Mouse (Mus musculus): ENCODE results near the gene Begain. TPM values are rescaled to one million over a fixed set of nuclear protein-coding genes. Genes with fewer than 3 reads are reported as not detected.

Begain gene
- total RNA-seq, 1 experiment = 1.3 TPM

- Histone ChIP-seq H3K9me3 (ENCODE audit: control insufficient read depth, insufficient read depth, low read depth, low read length) (no peaks in the 10 kb centered on the region), H3K27ac (ENCODE audit: insufficient read depth, low read depth, low read length, poor library complexity, severe bottlenecking) (no peak overlapping the region), H3K9ac (ENCODE audit: insufficient read depth, low read depth, low read length, poor library complexity, severe bottlenecking) (no peak overlapping the region), H3K4me3 (ENCODE audit: insufficient read depth in 1 of 2, low read depth in 1 of 2, low read length in 2 of 2, poor library complexity in 1 of 2, severe bottlenecking in 1 of 2) (peak overlapping the region in 1 of 2 experiments; percentile 17; a peak in 1 of 4 replicates), H3K36me3 (ENCODE audit: control insufficient read depth, insufficient read depth, low read length, poor library complexity, severe bottlenecking) (no peaks in the 10 kb centered on the region), H3K4me1 (ENCODE audit: control insufficient read depth in 2 of 2, insufficient read depth in 2 of 2, low read length in 2 of 2, poor library complexity in 1 of 2) (peaks cover 0 to 4% of the 10 kb centered on the region in 2 experiments; a peak in 2 of 4 replicates)
- TF ChIP-seq ZNF384 (IDR thresholded peaks at IDR 0.05; ENCODE audit: low read depth, low read length) = no peak
- no peak for TF ChIP-seq MAFK (IDR thresholded peaks at IDR 0.05; ENCODE audit: insufficient read depth, low read depth, low read length)
- no peak for TF ChIP-seq HCFC1 (IDR thresholded peaks at IDR 0.05; ENCODE audit: borderline replicate concordance, insufficient read depth, low read length)
- TF ChIP-seq CHD2 (IDR thresholded peaks at IDR 0.05; ENCODE audit: low read depth, low read length) = no peak
- no peak for TF ChIP-seq ZC3H11A (IDR thresholded peaks at IDR 0.05; ENCODE audit: borderline replicate concordance, low read depth, low read length)
- in situ Hi-C loops (cut with MboI; ENCODE audit: low sequenced_read_pairs in 2 of 2, unreplicated experiment in 2 of 2) = no loop called here
- no peak for DNase-seq (ENCODE audit: low read depth, low spot score)
Measured at GRCm38 (mm10) chr12:109090041-109090440, 22.0 kb upstream of the Begain start.

DNA sequence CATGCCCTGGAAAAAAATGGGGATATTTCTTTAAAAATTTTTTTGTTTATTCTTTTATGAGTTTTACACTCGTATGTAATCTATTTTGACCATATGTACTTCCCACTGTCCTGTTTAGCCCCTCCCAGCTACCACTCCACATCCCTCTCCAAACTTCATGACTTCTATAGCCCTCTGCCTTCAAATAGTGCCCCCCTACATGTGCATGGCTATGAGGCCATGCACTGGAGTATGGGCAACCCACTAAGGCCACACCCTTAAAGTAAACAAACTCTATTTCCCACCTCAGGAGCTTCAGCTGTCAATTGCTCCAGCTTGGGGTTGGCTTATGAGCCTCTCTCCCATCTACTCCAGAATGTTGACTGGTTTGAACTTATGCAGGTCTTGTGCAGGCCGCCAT is 18.1 kb upstream of the Begain start:
- H3K9ac ChIP-seq (ENCODE audit: insufficient read depth, low read depth, low read length, poor library complexity, severe bottlenecking) = no peak overlapping the region
- in situ Hi-C loops (cut with MboI; ENCODE audit: low sequenced_read_pairs in 2 of 2, unreplicated experiment in 2 of 2) = no loop called here
- no peak for TF ChIP-seq ZC3H11A (IDR thresholded peaks at IDR 0.05; ENCODE audit: borderline replicate concordance, low read depth, low read length)
- H3K36me3 ChIP-seq (ENCODE audit: control insufficient read depth, insufficient read depth, low read length, poor library complexity, severe bottlenecking) = no peaks in the 10 kb centered on the region
- H3K4me1 ChIP-seq (ENCODE audit: control insufficient read depth in 2 of 2, insufficient read depth in 2 of 2, low read length in 2 of 2, poor library complexity in 1 of 2) = peaks cover 0 to 4% of the 10 kb centered on the region in 2 experiments; a peak in 2 of 4 replicates
- H3K4me3 ChIP-seq (ENCODE audit: insufficient read depth in 1 of 2, low read depth in 1 of 2, low read length in 2 of 2, poor library complexity in 1 of 2, severe bottlenecking in 1 of 2) = no peak overlapping the region
- H3K27ac ChIP-seq (ENCODE audit: insufficient read depth, low read depth, low read length, poor library complexity, severe bottlenecking) = no peak overlapping the region
- DNase-seq (ENCODE audit: low read depth, low spot score) = no peak
- no peaks in the 10 kb centered on the region for H3K9me3 ChIP-seq (ENCODE audit: control insufficient read depth, insufficient read depth, low read depth, low read length)

- no peak overlapping the region for H3K4me3 ChIP-seq (ENCODE audit: insufficient read depth in 1 of 2, low read depth in 1 of 2, low read length in 2 of 2, poor library complexity in 1 of 2, severe bottlenecking in 1 of 2)
- H3K4me1 ChIP-seq (ENCODE audit: control insufficient read depth in 2 of 2, insufficient read depth in 2 of 2, low read length in 2 of 2, poor library complexity in 1 of 2) = peaks cover 0 to 4% of the 10 kb centered on the region in 2 experiments; a peak in 2 of 4 replicates
- no peak for DNase-seq (ENCODE audit: low read depth, low spot score)
- TF ChIP-seq ZC3H11A (IDR thresholded peaks at IDR 0.05; ENCODE audit: borderline replicate concordance, low read depth, low read length) (no peak), ZNF384 (IDR thresholded peaks at IDR 0.05; ENCODE audit: low read depth, low read length) (no peak), MAFK (IDR thresholded peaks at IDR 0.05; ENCODE audit: insufficient read depth, low read depth, low read length) (no peak), HCFC1 (IDR thresholded peaks at IDR 0.05; ENCODE audit: borderline replicate concordance, insufficient read depth, low read length) (no peak), CHD2 (IDR thresholded peaks at IDR 0.05; ENCODE audit: low read depth, low read length) (no peak)
- H3K27ac ChIP-seq (ENCODE audit: insufficient read depth, low read depth, low read length, poor library complexity, severe bottlenecking) = no peak overlapping the region
- in situ Hi-C loops (cut with MboI; ENCODE audit: low sequenced_read_pairs in 2 of 2, unreplicated experiment in 2 of 2) = no loop called here
- H3K9ac ChIP-seq (ENCODE audit: insufficient read depth, low read depth, low read length, poor library complexity, severe bottlenecking) = no peak overlapping the region
- H3K36me3 ChIP-seq (ENCODE audit: control insufficient read depth, insufficient read depth, low read length, poor library complexity, severe bottlenecking) = no peaks in the 10 kb centered on the region
- H3K9me3 ChIP-seq (ENCODE audit: control insufficient read depth, insufficient read depth, low read depth, low read length) = no peaks in the 10 kb centered on the region
Measured at GRCm38 (mm10) chr12:109085674-109086073, 17.7 kb upstream of the Begain start.

GRCm38 (mm10) chr12:109085046-109085445 is 17.0 kb upstream of the Begain start:
- TF ChIP-seq MAFK (IDR thresholded peaks at IDR 0.05; ENCODE audit: insufficient read depth, low read depth, low read length) (no peak), ZNF384 (IDR thresholded peaks at IDR 0.05; ENCODE audit: low read depth, low read length) (no peak), CHD2 (IDR thresholded peaks at IDR 0.05; ENCODE audit: low read depth, low read length) (no peak), ZC3H11A (IDR thresholded peaks at IDR 0.05; ENCODE audit: borderline replicate concordance, low read depth, low read length) (no peak)
- Histone ChIP-seq H3K27ac (ENCODE audit: insufficient read depth, low read depth, low read length, poor library complexity, severe bottlenecking) (no peak overlapping the region), H3K9me3 (ENCODE audit: control insufficient read depth, insufficient read depth, low read depth, low read length) (no peaks in the 10 kb centered on the region), H3K9ac (ENCODE audit: insufficient read depth, low read depth, low read length, poor library complexity, severe bottlenecking) (no peak overlapping the region), H3K4me3 (ENCODE audit: insufficient read depth in 1 of 2, low read depth in 1 of 2, low read length in 2 of 2, poor library complexity in 1 of 2, severe bottlenecking in 1 of 2) (no peak overlapping the region), H3K4me1 (ENCODE audit: control insufficient read depth in 2 of 2, insufficient read depth in 2 of 2, low read length in 2 of 2, poor library complexity in 1 of 2) (peaks cover 0 to 4% of the 10 kb centered on the region in 2 experiments; a peak in 2 of 4 replicates), H3K36me3 (ENCODE audit: control insufficient read depth, insufficient read depth, low read length, poor library complexity, severe bottlenecking) (no peaks in the 10 kb centered on the region)
- in situ Hi-C loops (cut with MboI; ENCODE audit: low sequenced_read_pairs in 2 of 2, unreplicated experiment in 2 of 2) = no loop called here
- DNase-seq (ENCODE audit: low read depth, low spot score) = no peak

DNA sequence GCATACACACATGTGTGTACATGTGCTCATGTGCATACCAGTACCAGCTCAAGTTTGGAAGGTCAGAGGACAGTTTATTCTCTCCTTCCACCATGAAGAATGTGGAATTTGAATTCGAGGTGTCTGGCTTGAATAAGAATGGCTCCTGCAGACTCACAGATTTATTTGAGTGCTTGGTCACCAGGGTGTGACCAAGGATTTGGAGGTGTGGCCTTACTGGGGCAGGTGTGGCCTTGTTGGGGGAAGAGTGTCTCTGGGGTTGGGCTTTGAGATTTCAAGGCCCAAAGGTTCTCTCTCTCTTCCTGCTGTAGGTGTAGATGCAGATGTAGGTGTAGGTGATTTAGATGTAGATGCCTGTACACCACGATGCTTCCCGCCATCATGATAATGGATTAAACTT is 15.5 kb upstream of the Begain start:
- no peak for DNase-seq (ENCODE audit: low read depth, low spot score)
- H3K9ac ChIP-seq (ENCODE audit: insufficient read depth, low read depth, low read length, poor library complexity, severe bottlenecking) = no peak overlapping the region
- in situ Hi-C loops (cut with MboI; ENCODE audit: low sequenced_read_pairs in 2 of 2, unreplicated experiment in 2 of 2) = no loop called here
- no peaks in the 10 kb centered on the region for H3K36me3 ChIP-seq (ENCODE audit: control insufficient read depth, insufficient read depth, low read length, poor library complexity, severe bottlenecking)
- no peak overlapping the region for H3K27ac ChIP-seq (ENCODE audit: insufficient read depth, low read depth, low read length, poor library complexity, severe bottlenecking)
- no peaks in the 10 kb centered on the region for H3K9me3 ChIP-seq (ENCODE audit: control insufficient read depth, insufficient read depth, low read depth, low read length)
- H3K4me1 ChIP-seq (ENCODE audit: control insufficient read depth in 2 of 2, insufficient read depth in 2 of 2, low read length in 2 of 2, poor library complexity in 1 of 2) = peaks cover 0 to 4% of the 10 kb centered on the region in 2 experiments; a peak in 2 of 4 replicates
- no peak overlapping the region for H3K4me3 ChIP-seq (ENCODE audit: insufficient read depth in 1 of 2, low read depth in 1 of 2, low read length in 2 of 2, poor library complexity in 1 of 2, severe bottlenecking in 1 of 2)
- TF ChIP-seq HCFC1 (IDR thresholded peaks at IDR 0.05; ENCODE audit: borderline replicate concordance, insufficient read depth, low read length) = no peak
- no peak for TF ChIP-seq MAFK (IDR thresholded peaks at IDR 0.05; ENCODE audit: insufficient read depth, low read depth, low read length)
- no peak for TF ChIP-seq ZC3H11A (IDR thresholded peaks at IDR 0.05; ENCODE audit: borderline replicate concordance, low read depth, low read length)
- no peak for TF ChIP-seq CHD2 (IDR thresholded peaks at IDR 0.05; ENCODE audit: low read depth, low read length)
- TF ChIP-seq ZNF384 (IDR thresholded peaks at IDR 0.05; ENCODE audit: low read depth, low read length) = no peak
